8 mouse cellular contexts compared by ENCODE assay signal in genomic region chr19:36348801-36349486, GRCm38 (mm10). TPM values are rescaled to one million over a fixed set of nuclear protein-coding genes. Genes with fewer than 3 reads are reported as not detected.
DNase-seq lines count a peak whose midpoint lies in the region; ATAC-seq and TF ChIP-seq lines count a peak whose summit lies in the region.

No protein-coding gene starts in this region.

- peak overlapping the region; percentile 100 for H3K4me2 ChIP-seq in hindbrain, embryonic 12.5 days (replicated peaks)
- peak overlapping the region; percentile 100 for H3K4me2 ChIP-seq in lung, postnatal 0 days (replicated peaks; ENCODE audit: low read depth, low read length)

- DNase-seq in NIH3T3 (ENCODE audit: low read depth): peak; percentile 94
- DNase-seq in cerebellum, adult 9-10 months: peak; percentile 65
- DNase-seq in frontal cortex, postnatal 14 days (ENCODE audit: low spot score in 2 of 2): peak; percentile 25 to 42
- peak; percentile 50 to 53 for DNase-seq in layer of hippocampus, postnatal 14 days (ENCODE audit: low spot score in 2 of 2)
- DNase-seq in lung, postnatal 0 days (ENCODE audit: low spot score): peak; percentile 80
- peak; percentile 6 for DNase-seq in ovary, postnatal 14 days (ENCODE audit: low spot score)
- peak; percentile 76 for DNase-seq in thymus, postnatal 0 days (ENCODE audit: low spot score)

- ATAC-seq in hindbrain, embryonic 12.5 days (ENCODE audit: low FRiP score): peak; percentile 84
- peak; percentile 81 for ATAC-seq in lung, postnatal 0 days

- no peak overlapping the region for H3K27ac ChIP-seq in hindbrain, embryonic 12.5 days
- H3K27ac ChIP-seq in lung, postnatal 0 days (ENCODE audit: low read length): peak overlapping the region; percentile 79

- peak overlapping the region; percentile 63 for H3K9ac ChIP-seq in hindbrain, embryonic 12.5 days
- peak overlapping the region; percentile 51 for H3K9ac ChIP-seq in lung, postnatal 0 days (replicated peaks; ENCODE audit: low read depth)

- peak overlapping the region; percentile 74 for H3K4me3 ChIP-seq in hindbrain, embryonic 12.5 days
- peak overlapping the region; percentile 81 for H3K4me3 ChIP-seq in lung, postnatal 0 days (ENCODE audit: low read depth, low read length)

- 0 out of 2 replicates have a peak, but pooled peaks have one; percentile 12 for TF ChIP-seq CTCF in lung, postnatal 0 days (IDR thresholded peaks at IDR 0.05)

- WGBS in hindbrain, embryonic 12.5 days: under 1% methylated on average over 84 of the region's 85 CpGs
- under 1% methylated on average over 65 of the region's 85 CpGs for WGBS in lung, postnatal 0 days

- H3K27me3 ChIP-seq in hindbrain, embryonic 12.5 days: peaks cover 50% of the 10 kb centered on the region
- no peaks in the 10 kb centered on the region for H3K27me3 ChIP-seq in lung, postnatal 0 days (replicated peaks; ENCODE audit: insufficient read depth, low read length)

- no peaks in the 10 kb centered on the region for H3K4me1 ChIP-seq in hindbrain, embryonic 12.5 days
- no peaks in the 10 kb centered on the region for H3K4me1 ChIP-seq in lung, postnatal 0 days (ENCODE audit: insufficient read depth, low read depth, low read length)

- no peaks in the 10 kb centered on the region for H3K9me3 ChIP-seq in hindbrain, embryonic 12.5 days (replicated peaks)
- H3K9me3 ChIP-seq in lung, postnatal 0 days (ENCODE audit: low read length): no peaks in the 10 kb centered on the region

- H3K36me3 ChIP-seq in hindbrain, embryonic 12.5 days: no peaks in the 10 kb centered on the region
- H3K36me3 ChIP-seq in lung, postnatal 0 days (ENCODE audit: insufficient read depth, low read length): no peaks in the 10 kb centered on the region

- TF ChIP-seq EP300 in lung, postnatal 0 days (IDR thresholded peaks at IDR 0.05): no peak

RNA-seq across cellular contexts. Expression of gene Pcgf5, which starts 0.8 kb away (rescaled TPM):
- polyA plus RNA-seq in hindbrain, embryonic 12.5 days (2016; fragmentation: Nextera tagmentation; extraction: Ambion mirVana): 9.8 and 10.1 TPM in 2 replicates
- 1 to 10 TPM; 8.2 to 8.5 TPM for total RNA-seq in layer of hippocampus, postnatal 14 days (2021)
- polyA plus RNA-seq in lung, postnatal 0 days (2015; fragmentation: Nextera tagmentation; extraction: Ambion mirVana): 23.2 and 24.2 TPM in 2 replicates
- 41.5 and 46.6 TPM in 2 replicates for polyA plus RNA-seq in thymus, postnatal 0 days (2015; fragmentation: Nextera tagmentation; extraction: Ambion mirVana)

Comparison
In these comparisons a context has a peak if more than half of its experiments do, and no peak if none do; other contexts are left out.
1. DNase-seq: peak in every context shown above with its lines; median percentile 94 in NIH3T3; 80 in lung, postnatal 0 days; 76 in thymus, postnatal 0 days; 65 in cerebellum, adult 9-10 months; 52 in layer of hippocampus, postnatal 14 days; 34 in frontal cortex, postnatal 14 days; 6 in ovary, postnatal 14 days.